Mouse (Mus musculus): Measurements from ENCODE around the gene Birc5.

Birc5 gene

DNA sequence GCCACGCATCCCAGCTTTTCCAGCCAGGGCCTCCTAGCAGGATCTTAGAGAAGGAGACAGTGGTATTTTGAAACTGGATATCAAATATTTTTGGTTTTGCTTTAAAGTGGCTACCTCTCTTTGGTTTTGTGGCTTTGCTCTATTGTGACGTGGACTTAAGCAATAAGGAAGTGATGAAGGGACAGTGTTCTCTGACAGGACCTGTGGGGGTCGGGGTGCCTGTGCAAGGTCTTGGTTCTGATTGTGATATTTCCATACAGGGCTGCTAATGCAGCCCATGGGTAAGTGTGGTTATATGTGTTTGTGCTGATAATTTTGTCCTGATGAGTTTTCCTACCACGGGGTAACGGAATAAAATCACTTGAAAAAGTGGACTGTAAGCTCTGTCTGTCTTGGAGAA lies 6.3 kb downstream of the Birc5 start:
- Histone ChIP-seq H3K36me3 (ENCODE audit: insufficient read depth, low read length) (peaks cover 85% of the 10 kb centered on the region), H3K27me3 (ENCODE audit: insufficient read depth, low read length) (peaks cover 8% of the 10 kb centered on the region), H3K4me3 (replicated peaks; ENCODE audit: low read length) (no peak overlapping the region), H3K4me1 (replicated peaks; ENCODE audit: low read depth, low read length) (peaks cover 94% of the 10 kb centered on the region), H3K9me3 (ENCODE audit: low read length) (peaks cover 10% of the 10 kb centered on the region)
- TF ChIP-seq NANOG (IDR thresholded peaks at IDR 0.05; ENCODE audit: borderline replicate concordance, low read length): no peak
- no peak for TF ChIP-seq POU5F1 (IDR thresholded peaks at IDR 0.05; ENCODE audit: borderline replicate concordance, low read length)
- no peak for TF ChIP-seq CTCF (conservative IDR thresholded peaks at IDR 0.05; ENCODE audit: low read length)

DNA sequence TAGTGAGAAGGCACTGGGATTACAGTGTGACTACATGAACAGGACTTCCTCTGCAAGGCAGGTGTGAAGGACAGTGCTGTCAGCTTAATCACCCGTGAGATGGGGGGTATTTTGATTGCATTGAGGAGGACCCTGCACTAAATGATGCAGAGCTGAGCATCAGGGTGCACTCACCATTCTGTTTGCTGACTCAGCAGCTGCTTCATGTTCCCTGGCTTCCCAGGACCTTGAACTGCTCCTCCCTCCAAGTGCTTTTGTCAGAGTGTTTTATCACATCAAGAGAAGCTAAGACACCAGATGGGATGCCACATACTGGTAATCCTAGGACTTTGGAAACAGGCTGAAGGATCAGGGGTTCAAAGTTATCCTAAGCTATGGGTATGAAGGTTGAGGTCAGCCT lies 6.9 kb downstream of the Birc5 start:
- TF ChIP-seq NANOG (IDR thresholded peaks at IDR 0.05; ENCODE audit: borderline replicate concordance, low read length) (no peak), CTCF (conservative IDR thresholded peaks at IDR 0.05; ENCODE audit: low read length) (no peak), POU5F1 (IDR thresholded peaks at IDR 0.05; ENCODE audit: borderline replicate concordance, low read length) (no peak)
- Histone ChIP-seq H3K9me3 (ENCODE audit: low read length) (peaks cover 10% of the 10 kb centered on the region), H3K4me3 (replicated peaks; ENCODE audit: low read length) (no peak overlapping the region), H3K36me3 (ENCODE audit: insufficient read depth, low read length) (peaks cover 80% of the 10 kb centered on the region), H3K4me1 (replicated peaks; ENCODE audit: low read depth, low read length) (peaks cover 94% of the 10 kb centered on the region), H3K27me3 (ENCODE audit: insufficient read depth, low read length) (peaks cover 14% of the 10 kb centered on the region)

DNA sequence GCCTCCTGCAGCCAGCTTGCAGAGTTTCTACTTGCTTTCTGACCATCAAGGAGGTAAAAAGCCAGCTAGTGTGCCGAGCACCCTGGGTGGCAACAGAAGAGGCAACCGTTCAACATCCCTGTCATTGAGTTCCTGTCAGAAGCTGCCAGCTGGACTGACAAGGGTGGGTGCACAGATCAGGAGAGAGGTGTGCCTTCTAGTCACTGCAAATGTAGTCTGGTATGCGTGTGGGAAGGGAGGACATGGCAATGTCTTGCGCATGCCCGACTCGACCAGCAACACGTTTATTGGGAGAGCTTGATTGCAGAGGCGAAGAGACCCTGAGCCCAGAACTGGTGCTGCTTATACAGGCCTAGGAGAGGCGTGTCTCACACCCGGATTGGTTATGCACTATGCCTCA lies 8.4 kb downstream of the Birc5 start:
- no peak overlapping the region for H3K4me3 ChIP-seq (replicated peaks; ENCODE audit: low read length)
- no peak for TF ChIP-seq NANOG (IDR thresholded peaks at IDR 0.05; ENCODE audit: borderline replicate concordance, low read length)
- no peak for TF ChIP-seq CTCF (conservative IDR thresholded peaks at IDR 0.05; ENCODE audit: low read length)
- TF ChIP-seq POU5F1 (IDR thresholded peaks at IDR 0.05; ENCODE audit: borderline replicate concordance, low read length): no peak
- H3K9me3 ChIP-seq (ENCODE audit: low read length): peaks cover 10% of the 10 kb centered on the region
- peaks cover 66% of the 10 kb centered on the region for H3K36me3 ChIP-seq (ENCODE audit: insufficient read depth, low read length)
- H3K27me3 ChIP-seq (ENCODE audit: insufficient read depth, low read length): peaks cover 29% of the 10 kb centered on the region
- H3K4me1 ChIP-seq (replicated peaks; ENCODE audit: low read depth, low read length): peaks cover 95% of the 10 kb centered on the region

DNA sequence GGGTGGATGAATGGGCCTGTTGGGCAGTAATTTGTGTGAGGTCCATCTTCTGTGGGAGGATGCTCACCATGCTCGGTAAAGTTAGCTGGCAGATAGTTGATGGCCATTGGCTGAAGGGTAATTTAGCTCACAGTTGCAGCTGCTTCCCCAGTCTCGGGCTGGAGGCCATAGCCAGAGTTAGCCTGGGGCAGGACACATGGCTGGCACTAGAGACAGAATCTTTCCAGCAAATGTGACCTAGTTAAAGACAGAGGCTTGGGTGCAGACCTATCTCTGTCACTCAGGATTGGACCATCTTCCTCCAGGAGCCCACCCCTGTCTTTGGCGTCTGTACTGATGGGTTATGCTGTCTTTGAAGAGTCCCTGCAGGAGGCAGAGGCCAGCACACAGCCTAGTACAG lies 9.3 kb downstream of the Birc5 start:
- peaks cover 10% of the 10 kb centered on the region for H3K9me3 ChIP-seq (ENCODE audit: low read length)
- H3K4me1 ChIP-seq (replicated peaks; ENCODE audit: low read depth, low read length): peaks cover 95% of the 10 kb centered on the region
- peaks cover 35% of the 10 kb centered on the region for H3K27me3 ChIP-seq (ENCODE audit: insufficient read depth, low read length)
- H3K36me3 ChIP-seq (ENCODE audit: insufficient read depth, low read length): peaks cover 57% of the 10 kb centered on the region
- H3K4me3 ChIP-seq (replicated peaks; ENCODE audit: low read length): no peak overlapping the region
- no peak for TF ChIP-seq NANOG (IDR thresholded peaks at IDR 0.05; ENCODE audit: borderline replicate concordance, low read length)
- no peak for TF ChIP-seq POU5F1 (IDR thresholded peaks at IDR 0.05; ENCODE audit: borderline replicate concordance, low read length)
- no peak for TF ChIP-seq CTCF (conservative IDR thresholded peaks at IDR 0.05; ENCODE audit: low read length)

DNA sequence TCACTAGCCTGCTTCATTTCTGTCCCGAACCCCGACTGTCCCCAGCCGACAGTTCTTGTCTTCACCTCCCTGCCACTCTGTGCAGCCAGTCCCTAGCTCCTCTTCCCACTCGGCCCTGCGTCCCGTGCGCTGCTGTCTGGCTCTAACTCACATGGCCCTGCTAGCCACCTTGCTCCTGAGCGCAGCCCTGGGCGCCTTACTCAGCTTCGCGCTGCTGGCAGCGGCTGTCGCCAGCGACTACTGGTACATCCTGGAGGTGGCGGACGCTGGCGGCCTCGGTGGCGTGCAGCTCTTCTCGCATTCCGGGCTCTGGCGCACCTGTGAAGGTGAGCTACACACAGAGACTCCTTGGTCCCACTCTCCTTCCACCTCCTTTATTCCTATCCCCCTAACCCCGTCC lies 11.6 kb downstream of the Birc5 start, which contains the start of gene Tmem235:
Gene Tmem235, plus strand, starts transcription at position 152 of the 400 bp plus-strand sequence.
- H3K4me1 ChIP-seq (replicated peaks; ENCODE audit: low read depth, low read length): peaks cover 96% of the 10 kb centered on the region
- peaks cover 10% of the 10 kb centered on the region for H3K9me3 ChIP-seq (ENCODE audit: low read length)
- H3K36me3 ChIP-seq (ENCODE audit: insufficient read depth, low read length): peaks cover 35% of the 10 kb centered on the region
- H3K27me3 ChIP-seq (ENCODE audit: insufficient read depth, low read length): peaks cover 53% of the 10 kb centered on the region
- no peak for TF ChIP-seq POU5F1 (IDR thresholded peaks at IDR 0.05; ENCODE audit: borderline replicate concordance, low read length)
- no peak for TF ChIP-seq CTCF (conservative IDR thresholded peaks at IDR 0.05; ENCODE audit: low read length)
- TF ChIP-seq NANOG (IDR thresholded peaks at IDR 0.05; ENCODE audit: borderline replicate concordance, low read length): no peak
- peak within 1 kb of the TSS; percentile 67 for H3K4me3 ChIP-seq (replicated peaks; ENCODE audit: low read length)

DNA sequence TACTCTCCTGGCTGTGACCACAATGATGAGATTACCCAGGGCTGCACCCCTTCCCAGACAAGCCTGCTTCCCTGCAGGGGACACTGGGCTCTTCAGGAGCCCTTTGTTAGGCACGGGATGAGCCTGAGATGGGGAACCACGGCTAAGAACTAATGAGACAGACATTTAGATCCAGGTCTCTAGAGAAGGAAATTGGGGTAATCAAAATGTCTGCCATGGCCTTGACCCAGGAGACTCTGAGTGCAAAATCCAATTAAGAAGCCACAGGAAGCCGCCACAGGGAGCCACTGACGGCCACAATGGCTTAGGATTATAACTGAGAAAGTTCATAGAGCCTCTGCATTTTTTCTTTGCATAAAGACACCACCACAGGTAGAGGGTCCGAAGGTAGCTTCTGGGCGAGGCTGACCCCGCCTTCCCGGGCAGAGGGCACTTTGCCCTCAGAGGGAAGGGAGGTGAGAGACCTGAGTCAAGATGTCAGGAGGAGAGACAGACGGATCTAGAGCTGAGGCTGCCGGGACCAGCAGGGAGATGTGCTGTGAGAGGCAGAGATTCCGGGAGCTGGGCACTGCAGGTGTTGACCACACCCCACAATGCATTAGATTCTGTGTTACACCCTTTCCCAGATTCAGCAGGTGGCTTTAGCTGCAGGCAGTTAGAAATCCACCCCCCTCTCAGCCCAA lies 14.3 kb downstream of the Birc5 start:
- Histone ChIP-seq H3K9me3 (ENCODE audit: low read length) (no peaks in the 10 kb centered on the region), H3K4me1 (replicated peaks; ENCODE audit: low read depth, low read length) (peaks cover 99% of the 10 kb centered on the region), H3K27me3 (ENCODE audit: insufficient read depth, low read length) (peaks cover 55% of the 10 kb centered on the region), H3K4me3 (replicated peaks; ENCODE audit: low read length) (peak overlapping the region; percentile 63), H3K36me3 (ENCODE audit: insufficient read depth, low read length) (peaks cover 10% of the 10 kb centered on the region)
- TF ChIP-seq POU5F1 (IDR thresholded peaks at IDR 0.05; ENCODE audit: borderline replicate concordance, low read length) (no peak), NANOG (IDR thresholded peaks at IDR 0.05; ENCODE audit: borderline replicate concordance, low read length) (peak; percentile 69; the same call in 1 of the 2 replicates)

DNA sequence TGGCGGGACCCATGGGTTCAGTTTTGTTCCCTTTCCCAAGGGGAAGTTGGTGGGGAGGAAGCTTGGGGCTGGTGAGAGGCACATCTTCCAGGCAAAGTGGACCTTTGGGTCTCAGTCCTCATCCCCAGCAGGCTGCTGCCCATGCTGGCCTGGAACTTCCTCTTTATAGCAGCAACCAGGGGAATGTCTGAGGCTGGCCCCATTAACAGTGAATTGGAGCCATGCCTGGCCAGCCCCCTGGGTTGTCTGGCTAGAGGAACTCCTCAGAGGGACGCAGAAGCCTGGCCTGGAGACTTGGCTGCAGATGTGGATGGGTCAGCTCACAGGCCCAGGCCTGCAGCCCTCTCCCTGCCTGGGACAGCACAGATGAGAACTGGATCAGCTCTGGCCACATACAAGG lies 15.8 kb downstream of the Birc5 start:
- Histone ChIP-seq H3K9me3 (ENCODE audit: low read length) (no peaks in the 10 kb centered on the region), H3K4me1 (replicated peaks; ENCODE audit: low read depth, low read length) (peaks cover 99% of the 10 kb centered on the region), H3K36me3 (ENCODE audit: insufficient read depth, low read length) (no peaks in the 10 kb centered on the region; the same call in 1 of the 2 replicates), H3K27me3 (ENCODE audit: insufficient read depth, low read length) (peaks cover 52% of the 10 kb centered on the region), H3K4me3 (replicated peaks; ENCODE audit: low read length) (no peak overlapping the region)
- TF ChIP-seq NANOG (IDR thresholded peaks at IDR 0.05; ENCODE audit: borderline replicate concordance, low read length) (no peak), POU5F1 (IDR thresholded peaks at IDR 0.05; ENCODE audit: borderline replicate concordance, low read length) (no peak), CTCF (conservative IDR thresholded peaks at IDR 0.05; ENCODE audit: low read length) (no peak)

DNA sequence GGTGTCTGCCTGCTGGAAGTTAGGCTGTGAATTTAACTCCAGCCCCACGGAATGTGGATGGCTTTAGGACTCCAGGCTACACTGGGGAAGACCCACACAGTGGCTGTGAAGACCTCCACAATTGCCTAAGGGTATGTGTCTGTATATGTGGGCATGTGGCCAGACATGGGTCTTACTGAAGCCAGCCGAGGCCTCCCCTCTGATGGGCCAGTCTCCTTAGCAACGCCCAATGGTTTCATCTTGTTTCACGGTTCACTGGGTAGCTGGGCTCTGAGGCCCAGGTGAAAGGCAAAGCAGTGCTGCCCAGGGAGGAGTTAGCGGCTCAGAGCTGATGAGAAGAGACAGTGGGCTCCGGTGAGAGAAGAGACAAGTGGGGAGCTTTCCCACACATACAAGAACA lies 16.9 kb downstream of the Birc5 start:
- Histone ChIP-seq H3K27me3 (ENCODE audit: insufficient read depth, low read length) (peaks cover 41% of the 10 kb centered on the region), H3K36me3 (ENCODE audit: insufficient read depth, low read length) (no peaks in the 10 kb centered on the region; the same call in 1 of the 2 replicates), H3K4me1 (replicated peaks; ENCODE audit: low read depth, low read length) (peaks cover 97% of the 10 kb centered on the region), H3K4me3 (replicated peaks; ENCODE audit: low read length) (0 out of 2 replicates have a peak overlapping the region, but pooled peaks have one; percentile 13), H3K9me3 (ENCODE audit: low read length) (no peaks in the 10 kb centered on the region)
- TF ChIP-seq NANOG (IDR thresholded peaks at IDR 0.05; ENCODE audit: borderline replicate concordance, low read length) (no peak), POU5F1 (IDR thresholded peaks at IDR 0.05; ENCODE audit: borderline replicate concordance, low read length) (no peak), CTCF (conservative IDR thresholded peaks at IDR 0.05; ENCODE audit: low read length) (no peak)
